In the genomic region with DNA sequence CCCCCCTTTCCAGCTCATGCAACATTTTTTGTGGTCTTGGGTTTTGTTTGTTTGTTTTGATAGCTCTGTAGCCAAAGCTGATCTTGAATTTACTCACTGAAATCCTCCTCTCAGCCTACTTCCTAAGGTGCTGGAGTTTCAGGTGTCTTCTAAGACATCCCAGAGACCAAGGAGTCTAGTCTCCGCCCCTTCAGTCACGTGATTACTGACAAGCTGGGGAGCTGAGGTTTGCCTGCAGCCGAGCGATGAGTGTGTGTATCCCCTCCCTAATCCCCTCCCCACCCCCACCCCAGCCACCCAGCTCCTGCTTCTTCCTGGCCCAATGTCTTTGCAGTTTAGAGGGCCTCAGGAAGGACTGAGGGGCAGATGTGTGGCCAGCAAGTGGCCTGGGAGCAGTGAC, we compare ENCODE assay signal across 10 mouse cellular contexts. TPM values are rescaled to one million over a fixed set of nuclear protein-coding genes. Genes with fewer than 3 reads are reported as not detected.
A peak's percentile ranks its signal among the peaks of the same experiment; 100 is the strongest.
DNase-seq lines count a peak whose midpoint lies in the region; ATAC-seq lines count a peak whose summit lies in the region.
"Had no signal": no experiment of that assay in that cellular context is flagged by ENCODE, and none has a peak within 500 bp of the region (broad histone marks: within the 10 kb centered on the region; RNA-seq: fewer than 3 reads in every experiment).

No protein-coding gene starts in this region.

- no peak overlapping the region; the same call in 1 of the 2 replicates for H3K27ac ChIP-seq in forebrain, embryonic 14.5 days (ENCODE audit: low read depth, low read length)
- no peak overlapping the region; the same call in 1 of the 2 replicates for H3K27ac ChIP-seq in limb, embryonic 15.5 days
- H3K27ac ChIP-seq: kidney, postnatal 0 days had no signal

- DNase-seq in thymus, postnatal 14 days, result peak; percentile 48
- DNase-seq in thymus, postnatal 10 days (ENCODE audit: low spot score in 2 of 2), result no peak
- peak; percentile 42 for DNase-seq in forebrain, embryonic 14.5 days (ENCODE audit: low spot score)
- no peak for DNase-seq in frontal cortex, postnatal 36 days (ENCODE audit: low spot score in 2 of 2)
- DNase-seq in urinary bladder, adult 18-20 months (ENCODE audit: low spot score in 2 of 2), result no peak
- no peak for DNase-seq in adrenal gland, postnatal 10 days

- peaks cover 13% of the 10 kb centered on the region; the same call in 1 of the 2 replicates for H3K4me1 ChIP-seq in forebrain, embryonic 14.5 days (ENCODE audit: control insufficient read depth, insufficient read depth, low read length)
- H3K4me1 ChIP-seq in limb, embryonic 15.5 days, result peaks cover 28% of the 10 kb centered on the region

- no peaks in the 10 kb centered on the region for H3K9me3 ChIP-seq in forebrain, embryonic 14.5 days (replicated peaks; ENCODE audit: control insufficient read depth, low read length)
- no peaks in the 10 kb centered on the region for H3K9me3 ChIP-seq in limb, embryonic 15.5 days

- H3K9ac ChIP-seq in forebrain, embryonic 14.5 days (ENCODE audit: low read length), result peak overlapping the region; percentile 13; the same call in 1 of the 2 replicates
- no peak overlapping the region for H3K9ac ChIP-seq in limb, embryonic 15.5 days

- H3K4me2 ChIP-seq in forebrain, embryonic 14.5 days (ENCODE audit: low read length), result peak overlapping the region; percentile 83
- peak overlapping the region; percentile 75; the same call in 1 of the 2 replicates for H3K4me2 ChIP-seq in limb, embryonic 15.5 days

- no peak overlapping the region for H3K4me3 ChIP-seq in forebrain, embryonic 14.5 days (ENCODE audit: low read depth, low read length)
- H3K4me3 ChIP-seq in limb, embryonic 15.5 days, result 0 out of 2 replicates have a peak overlapping the region, but pooled peaks have one; percentile 49

- H3K36me3 ChIP-seq in forebrain, embryonic 14.5 days (ENCODE audit: control insufficient read depth, insufficient read depth, low read length), result peaks cover 11% of the 10 kb centered on the region; the same call in 1 of the 2 replicates
- H3K36me3 ChIP-seq in limb, embryonic 15.5 days, result no peaks in the 10 kb centered on the region

- 6% methylated on average over 4 of the region's 4 CpGs for WGBS in forebrain, embryonic 14.5 days
- 8% methylated on average over 4 of the region's 4 CpGs for whole genome bisulfite sequencing in limb, embryonic 15.5 days

- no peak for ATAC-seq in forebrain, embryonic 14.5 days
- ATAC-seq in limb, embryonic 15.5 days (ENCODE audit: insufficient number of reproducible peaks, low FRiP score, low TSS enrichment, low read depth), result no peak
- no peak for ATAC-seq in granulocyte monocyte progenitor cell, adult 5-6 weeks (replicated peaks; ENCODE audit: poor library complexity, severe bottlenecking)

- no peaks in the 10 kb centered on the region for H3K27me3 ChIP-seq in forebrain, embryonic 14.5 days (replicated peaks; ENCODE audit: control insufficient read depth, insufficient read depth, low read length)
- peaks cover 13% of the 10 kb centered on the region for H3K27me3 ChIP-seq in limb, embryonic 15.5 days

RNA-seq across cellular contexts. Expression of gene Kcnn1, which starts 5.5 kb away (rescaled TPM):
- 7.3 and 11.3 TPM in 2 replicates for polyA plus RNA-seq in forebrain, embryonic 14.5 days (2014; fragmentation: Nextera tagmentation; extraction: Ambion mirVana)
- 2.3 and 3.1 TPM in 2 replicates for polyA plus RNA-seq in limb, embryonic 15.5 days (2015; fragmentation: Nextera tagmentation; extraction: Ambion mirVana)
- 0.30 and 0.49 TPM in 2 replicates for total RNA-seq in granulocyte monocyte progenitor cell, adult 5-6 weeks (2014; fragmentation: Nextera tagmentation)
- 0.90 and 3.5 TPM in 2 replicates for total RNA-seq in granulocyte monocyte progenitor cell, adult 5-6 weeks (2017)
- 1 to 10 TPM; 3.0 to 3.1 TPM for total RNA-seq in adrenal gland, postnatal 10 days (2021)

RNA-seq across cellular contexts. Expression of gene Ccdc124, which starts 16.2 kb away (rescaled TPM):
- 177 and 182 TPM in 2 replicates for polyA plus RNA-seq in forebrain, embryonic 14.5 days (2014; fragmentation: Nextera tagmentation; extraction: Ambion mirVana)
- polyA plus RNA-seq in limb, embryonic 15.5 days (2015; fragmentation: Nextera tagmentation; extraction: Ambion mirVana), result 95.8 and 101 TPM in 2 replicates
- 19.4 and 22.3 TPM in 2 replicates for total RNA-seq in granulocyte monocyte progenitor cell, adult 5-6 weeks (2014; fragmentation: Nextera tagmentation)
- total RNA-seq in granulocyte monocyte progenitor cell, adult 5-6 weeks (2017), result 35.9 and 38.9 TPM in 2 replicates
- total RNA-seq in adrenal gland, postnatal 10 days (2021), result 10 to 100 TPM; 42.0 to 42.6 TPM

RNA-seq across cellular contexts. Expression of gene Arrdc2, which starts 18.0 kb away (rescaled TPM):
- polyA plus RNA-seq in forebrain, embryonic 14.5 days (2014; fragmentation: Nextera tagmentation; extraction: Ambion mirVana), result 6.8 and 7.4 TPM in 2 replicates
- 6.7 and 8.8 TPM in 2 replicates for polyA plus RNA-seq in limb, embryonic 15.5 days (2015; fragmentation: Nextera tagmentation; extraction: Ambion mirVana)
- 5.0 and 16.1 TPM in 2 replicates for total RNA-seq in granulocyte monocyte progenitor cell, adult 5-6 weeks (2014; fragmentation: Nextera tagmentation)
- total RNA-seq in granulocyte monocyte progenitor cell, adult 5-6 weeks (2017), result 4.7 and 8.7 TPM in 2 replicates
- total RNA-seq in adrenal gland, postnatal 10 days (2021), result 10 to 100 TPM; 11.2 to 13.8 TPM

RNA-seq across cellular contexts. Expression of gene Slc5a5, which starts 35.0 kb away (rescaled TPM):
- polyA plus RNA-seq in forebrain, embryonic 14.5 days (2014; fragmentation: Nextera tagmentation; extraction: Ambion mirVana), result 0.60 and 0.89 TPM in 2 replicates
- polyA plus RNA-seq in limb, embryonic 15.5 days (2015; fragmentation: Nextera tagmentation; extraction: Ambion mirVana), result 0.44 and 0.70 TPM in 2 replicates
- total RNA-seq in granulocyte monocyte progenitor cell, adult 5-6 weeks (2014; fragmentation: Nextera tagmentation), result not detected in 2 replicates
- 0.15 TPM in 1 of 2 replicates, not detected in the other for total RNA-seq in granulocyte monocyte progenitor cell, adult 5-6 weeks (2017)
- total RNA-seq in adrenal gland, postnatal 10 days (2021), result under 1 TPM; 0.27 to 0.42 TPM
- total RNA-seq: gastrocnemius, postnatal 25 days had no signal

RNA-seq across cellular contexts. Expression of gene Rpl18a, which starts 39.7 kb away (rescaled TPM):
- polyA plus RNA-seq in forebrain, embryonic 14.5 days (2014; fragmentation: Nextera tagmentation; extraction: Ambion mirVana), result 2,846 and 4,258 TPM in 2 replicates
- polyA plus RNA-seq in limb, embryonic 15.5 days (2015; fragmentation: Nextera tagmentation; extraction: Ambion mirVana), result 3,854 and 4,707 TPM in 2 replicates
- 5,658 and 6,549 TPM in 2 replicates for total RNA-seq in granulocyte monocyte progenitor cell, adult 5-6 weeks (2014; fragmentation: Nextera tagmentation)
- total RNA-seq in granulocyte monocyte progenitor cell, adult 5-6 weeks (2017), result 2,742 and 3,425 TPM in 2 replicates
- 1,000 to 10,000 TPM; 1,717 to 1,755 TPM for total RNA-seq in adrenal gland, postnatal 10 days (2021)

Comparison
In these comparisons a context has a peak if more than half of its experiments do, and no peak if none do; other contexts are left out.
1. DNase-seq: peak in thymus, postnatal 14 days (single experiment) and forebrain, embryonic 14.5 days (single experiment); none in thymus, postnatal 10 days (0 of 2), frontal cortex, postnatal 36 days (0 of 2), urinary bladder, adult 18-20 months (0 of 2) and adrenal gland, postnatal 10 days (single experiment).